Mouse (Mus musculus): Measurements from ENCODE around the gene Prkar2a.

DNA sequence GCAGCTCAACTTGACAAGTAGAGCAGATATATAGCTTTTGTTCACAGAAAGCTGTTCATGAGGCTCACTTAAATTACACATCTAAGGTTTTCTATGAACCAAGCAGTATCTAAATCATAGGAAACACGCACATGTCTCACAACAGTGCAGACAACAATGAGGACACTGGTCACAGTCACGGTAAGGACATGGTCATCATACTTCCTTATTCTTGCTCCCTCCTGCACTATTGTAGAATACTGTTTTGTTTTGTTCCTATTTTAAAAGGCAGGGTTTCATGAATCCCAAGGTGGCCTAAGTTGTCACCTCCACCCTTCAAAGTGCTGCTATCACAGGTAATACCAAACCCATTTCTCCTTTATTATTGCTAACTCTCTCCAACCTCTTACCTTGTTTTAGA, 49.3 kb upstream of the Prkar2a start:
- TF ChIP-seq POLR2A (IDR thresholded peaks at IDR 0.05; ENCODE audit: control insufficient read depth, extremely low read depth, insufficient read depth, low read length, poor library complexity) (no peak), CTCF (IDR thresholded peaks at IDR 0.05; ENCODE audit: borderline replicate concordance, control insufficient read depth, extremely low read depth, insufficient read depth, low read length, poor library complexity) (no peak)

All from thymus, adult 2 months (tissue).